Mouse (Mus musculus) stomach, embryonic 15.5 days (tissue): ENCODE data around the gene Adprh. TPM values are rescaled to one million over a fixed set of nuclear protein-coding genes. Genes with fewer than 3 reads are reported as not detected.

ENCODE experiments used
- ATAC-seq: fragments of 200-750 bp; cut with Nextera tagmentation; 2 replicates; pipeline ENCODE4 v1.8.0; 2017; ENCODE audit warnings: low read depth, moderate number of reproducible peaks, moderate TSS enrichment; ENCODE audit not compliant: insufficient read depth, low FRiP score
- H3K27ac ChIP-seq: fragments of 300-500 bp; sonication (generic); 2 replicates; pipeline ENCODE4 v1.5.1; 2015; ENCODE audit warnings: mild to moderate bottlenecking, inconsistent platforms
- H3K27me3 ChIP-seq: fragments of 300-500 bp; sonication (generic); replicated peaks from 2 replicates; pipeline ENCODE4 v1.6.1; 2015; ENCODE audit warnings: inconsistent platforms
- H3K36me3 ChIP-seq: fragments of 300-500 bp; sonication (generic); 2 replicates; pipeline ENCODE4 v1.6.1; 2015; ENCODE audit warnings: inconsistent platforms
- H3K4me1 ChIP-seq: fragments of 300-500 bp; sonication (generic); 2 replicates; pipeline ENCODE4 v1.6.1; 2015; ENCODE audit warnings: inconsistent platforms
- H3K4me2 ChIP-seq: fragments of 300-500 bp; sonication (generic); 2 replicates; pipeline ENCODE4 v1.6.1; 2015; ENCODE audit warnings: mild to moderate bottlenecking, inconsistent platforms
- H3K4me3 ChIP-seq: fragments of 300-500 bp; sonication (generic); replicated peaks from 2 replicates; pipeline ENCODE4 v1.5.1; 2015; ENCODE audit warnings: inconsistent platforms
- H3K9ac ChIP-seq: fragments of 300-500 bp; sonication (generic); 2 replicates; pipeline ENCODE4 v1.6.1; 2015; ENCODE audit warnings: inconsistent platforms
- H3K9me3 ChIP-seq: fragments of 300-500 bp; sonication (generic); 2 replicates; pipeline ENCODE4 v1.6.1; 2016; ENCODE audit warnings: inconsistent platforms
- WGBS: fragments of 180-500 bp; shearing (Covaris S2); methylation state at CpG from one replicate; pipeline ENCODE4 v1.1.7; 2015; 5-methylcytosine and 5-hydroxymethylcytosine counted together
- polyA plus RNA-seq: library from polyadenylated mRNA; unstranded; fragments of >200 nt; fragmentation: Nextera tagmentation; extraction: Ambion mirVana; gene quantifications from 2 replicates; pipeline ENCODE4 v1.2.1, GENCODE M21; 2015

Adprh gene
- polyA plus RNA-seq, 1 experiment from 2014 or later = 77.1 TPM

DNA sequence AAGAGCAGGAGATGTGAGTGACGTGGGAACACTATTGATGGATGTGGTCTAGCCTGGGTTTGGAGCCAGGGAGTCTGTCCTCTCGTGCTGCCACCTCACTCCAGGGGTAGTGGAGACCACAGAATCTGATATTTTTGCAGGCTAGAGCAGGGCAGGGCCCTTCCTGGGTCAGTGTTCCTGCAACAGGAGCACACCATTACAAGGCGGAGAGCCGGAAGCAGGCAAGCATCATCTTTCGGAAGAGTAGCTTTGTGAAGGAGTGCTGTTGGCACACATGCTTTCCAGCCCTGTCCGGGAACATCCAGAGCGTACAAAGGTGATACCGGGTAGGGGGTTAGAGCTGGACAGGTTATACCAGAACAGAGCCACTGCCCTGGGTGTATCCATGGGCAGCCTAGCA lies 19.0 kb downstream of the Adprh start:
- Histone ChIP-seq H3K9ac (no peak overlapping the region), H3K36me3 (no peaks in the 10 kb centered on the region), H3K27ac (no peak overlapping the region), H3K27me3 (no peaks in the 10 kb centered on the region), H3K9me3 (no peaks in the 10 kb centered on the region), H3K4me1 (no peaks in the 10 kb centered on the region), H3K4me3 (no peak overlapping the region), H3K4me2 (no peak overlapping the region)
- no peak for ATAC-seq
- 87% methylated on average over 8 of the region's 8 CpGs for WGBS

DNA sequence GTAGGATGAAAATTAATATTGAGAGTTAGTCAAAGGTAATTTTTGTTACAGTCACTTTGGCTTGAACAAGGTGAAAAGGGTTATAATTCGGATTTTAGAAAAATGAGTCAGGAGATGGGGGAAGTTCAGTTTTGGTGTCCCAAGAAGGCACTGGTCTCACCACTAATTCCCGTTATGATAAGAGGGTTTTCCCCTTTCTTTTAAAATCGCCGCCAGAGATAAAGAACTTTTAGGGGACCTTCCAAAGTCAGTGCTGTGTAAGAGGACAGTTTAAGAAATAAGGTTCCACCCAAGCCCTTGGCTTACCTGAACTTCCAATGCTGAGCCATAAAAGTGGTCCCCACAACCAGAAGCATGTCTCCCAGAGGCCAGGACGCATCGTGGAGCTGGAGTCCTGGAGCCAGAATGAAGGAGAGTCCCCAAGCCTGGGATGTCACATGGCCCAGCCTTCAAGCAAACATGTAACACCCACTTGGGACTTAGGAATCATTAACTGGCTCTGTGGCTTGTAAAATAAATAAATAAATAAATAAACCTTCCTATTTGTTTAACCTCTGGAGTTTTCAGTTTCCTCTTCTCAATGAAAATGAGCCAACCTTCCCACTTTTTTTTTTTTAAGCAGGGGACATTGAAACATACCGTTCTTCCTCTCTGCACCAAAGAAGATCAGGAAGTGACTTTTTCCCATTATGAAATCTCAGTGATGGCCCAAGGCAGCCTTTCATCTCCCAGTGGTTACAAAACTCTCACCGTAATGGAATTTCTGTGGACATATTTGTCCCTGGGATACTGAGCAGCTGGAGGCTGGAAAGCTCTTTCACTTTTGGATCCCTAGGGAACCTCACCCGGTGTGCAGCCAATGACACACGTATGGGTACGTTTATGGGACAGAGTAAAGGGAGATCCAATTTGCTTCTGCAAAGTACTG lies 19.7 kb downstream of the Adprh start, which contains the start of gene Pla1a:
TSS of gene Pla1a (minus strand) at position 648 of the 928 bp plus-strand sequence.
- Histone ChIP-seq H3K9me3 (no peaks in the 10 kb centered on the region), H3K36me3 (no peaks in the 10 kb centered on the region), H3K4me3 (no peak within 1 kb of the TSS), H3K27me3 (no peaks in the 10 kb centered on the region), H3K27ac (no peak within 1 kb of the TSS), H3K9ac (no peak within 1 kb of the TSS), H3K4me1 (no peaks in the 10 kb centered on the region), H3K4me2 (no peak within 1 kb of the TSS)
- ATAC-seq = peak; percentile 27; the same call in 1 of the 2 replicates
- WGBS = 78% methylated on average over 11 of the region's 11 CpGs

DNA sequence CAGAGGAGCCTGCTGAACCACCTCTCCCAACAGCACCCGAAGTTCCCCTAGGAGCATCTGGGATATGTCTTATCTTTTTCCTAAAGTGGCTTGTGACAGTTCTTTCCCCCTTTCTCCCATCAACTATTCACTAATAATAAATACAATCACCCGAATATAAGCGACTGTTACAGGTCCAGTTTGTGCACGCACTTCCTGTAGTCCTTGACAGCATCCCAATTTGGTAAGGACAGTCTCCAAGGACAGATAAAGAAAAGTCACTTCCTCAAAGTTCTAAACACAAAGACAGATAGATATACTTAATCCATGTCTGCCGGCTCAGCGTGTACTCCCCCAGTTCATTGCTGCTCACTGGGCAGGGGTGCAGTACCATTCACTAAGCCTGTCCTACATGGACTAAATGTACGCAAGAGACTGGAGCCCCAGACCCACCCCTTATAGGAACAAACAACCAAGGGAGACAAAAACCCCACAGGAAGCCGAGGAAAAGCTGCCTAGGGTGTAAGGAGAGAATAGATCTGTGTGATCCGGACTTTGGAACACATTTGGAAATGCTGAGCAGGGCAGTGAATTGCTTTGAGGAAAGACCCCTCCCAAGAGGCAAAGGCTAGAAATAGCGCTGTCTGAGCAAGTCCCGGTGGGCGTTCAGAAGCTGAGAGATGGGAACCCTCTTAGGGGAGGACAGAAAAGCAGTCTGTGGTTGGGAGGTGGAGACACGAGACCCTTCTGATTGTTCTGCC lies 20.9 kb downstream of the Adprh start:
- Histone ChIP-seq H3K4me3 (no peak overlapping the region), H3K4me2 (no peak overlapping the region), H3K9ac (no peak overlapping the region), H3K4me1 (no peaks in the 10 kb centered on the region), H3K27ac (no peak overlapping the region), H3K36me3 (no peaks in the 10 kb centered on the region), H3K9me3 (no peaks in the 10 kb centered on the region), H3K27me3 (no peaks in the 10 kb centered on the region)
- 49% methylated on average over 13 of the region's 13 CpGs for WGBS
- ATAC-seq = no peak

DNA sequence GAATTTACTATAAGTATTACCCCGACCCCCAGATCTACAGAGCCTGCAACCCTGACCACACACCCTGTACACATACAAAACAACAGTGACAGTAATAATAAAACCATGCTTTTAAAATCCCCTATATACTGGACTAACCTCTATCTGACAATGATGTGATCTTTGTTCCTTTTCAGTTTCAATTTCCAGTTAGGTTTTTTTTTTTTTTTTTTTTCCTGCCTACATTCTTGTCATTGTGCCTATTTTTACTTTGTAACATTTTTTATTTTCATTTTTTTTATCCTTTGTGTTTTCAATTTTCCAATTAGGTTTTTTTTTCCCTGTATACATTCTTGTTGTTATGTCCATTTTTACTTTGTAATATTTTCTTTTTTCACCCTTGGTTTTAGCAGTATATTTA lies 26.7 kb downstream of the Adprh start:
- H3K9me3 ChIP-seq = no peaks in the 10 kb centered on the region

DNA sequence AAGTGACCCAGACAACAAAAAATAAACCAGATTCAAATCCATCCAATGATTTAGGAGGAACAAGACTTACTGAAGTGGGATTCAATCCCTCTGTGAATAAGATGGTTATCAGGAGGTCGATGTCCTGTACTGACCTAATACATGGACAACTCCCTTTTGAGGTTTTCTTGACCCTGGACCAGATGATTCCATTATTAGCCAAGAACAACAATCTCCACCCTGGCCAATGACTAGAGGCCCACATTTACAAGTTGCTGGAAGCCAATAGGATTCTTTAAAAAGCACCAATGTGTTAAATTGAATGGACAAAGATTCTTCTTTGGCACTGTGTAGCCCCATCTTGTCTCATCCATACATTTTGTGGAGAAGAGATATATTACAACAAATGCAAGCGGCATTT lies 27.1 kb downstream of the Adprh start:
- no peak overlapping the region for H3K9ac ChIP-seq
- whole genome bisulfite sequencing = 78% methylated on average over 2 of the region's 2 CpGs
- H3K4me1 ChIP-seq = no peaks in the 10 kb centered on the region
- no peak overlapping the region for H3K4me3 ChIP-seq
- no peaks in the 10 kb centered on the region for H3K9me3 ChIP-seq
- no peaks in the 10 kb centered on the region for H3K27me3 ChIP-seq
- H3K36me3 ChIP-seq = no peaks in the 10 kb centered on the region
- no peak for ATAC-seq
- no peak overlapping the region for H3K27ac ChIP-seq
- no peak overlapping the region for H3K4me2 ChIP-seq

More for the DNA sequence above, 26.7 kb downstream of the Adprh start:
- ATAC-seq = no peak
- Histone ChIP-seq H3K27me3 (no peaks in the 10 kb centered on the region), H3K9ac (no peak overlapping the region), H3K36me3 (no peaks in the 10 kb centered on the region), H3K27ac (no peak overlapping the region), H3K4me3 (no peak overlapping the region), H3K4me1 (no peaks in the 10 kb centered on the region), H3K4me2 (no peak overlapping the region)
- 72% methylated on average over 1 of the region's 1 CpGs for WGBS

DNA sequence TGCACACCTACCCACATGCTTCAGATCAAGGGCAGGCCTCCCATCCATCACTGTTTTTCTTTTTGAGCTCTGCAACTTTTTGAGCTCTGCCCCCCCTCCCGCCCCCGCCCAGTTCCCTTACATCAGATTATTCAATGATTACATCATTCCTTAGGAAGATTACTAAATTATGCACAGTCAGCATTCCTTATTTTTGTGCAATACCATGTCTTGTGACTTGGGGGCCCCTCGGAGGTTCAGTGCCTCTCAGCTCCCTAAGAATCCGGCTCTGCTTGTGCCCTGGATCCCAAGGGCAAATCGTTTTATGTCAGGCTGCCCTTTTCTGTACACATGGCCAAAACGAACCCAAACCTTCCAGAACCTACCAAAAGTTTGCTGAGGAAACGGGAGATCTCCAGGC lies 37.5 kb downstream of the Adprh start:
- 75% methylated on average over 7 of the region's 7 CpGs for WGBS
- Histone ChIP-seq H3K27ac (no peak overlapping the region), H3K4me2 (no peak overlapping the region), H3K9ac (no peak overlapping the region), H3K4me3 (no peak overlapping the region), H3K27me3 (no peaks in the 10 kb centered on the region), H3K9me3 (no peaks in the 10 kb centered on the region), H3K36me3 (no peaks in the 10 kb centered on the region), H3K4me1 (no peaks in the 10 kb centered on the region)
- ATAC-seq = no peak

DNA sequence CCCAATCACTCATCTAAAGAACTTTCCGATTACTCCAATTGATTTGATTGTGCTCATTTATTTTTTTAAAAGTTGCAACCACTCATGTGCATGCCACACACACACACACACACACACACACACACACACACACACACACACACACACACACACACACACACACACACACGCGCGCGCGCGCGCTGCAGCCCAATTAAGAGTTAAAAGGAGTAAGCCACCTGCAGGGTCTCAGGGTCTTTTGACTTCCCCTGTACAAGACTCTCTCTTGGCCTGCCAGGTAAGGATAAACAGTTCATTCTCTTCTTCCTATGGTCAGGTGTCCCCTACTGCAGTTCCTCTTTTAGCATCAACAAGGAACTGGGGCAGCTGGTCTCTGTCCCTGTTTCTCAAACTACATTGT lies 44.1 kb downstream of the Adprh start:
- no peak overlapping the region for H3K4me3 ChIP-seq
- H3K27me3 ChIP-seq = no peaks in the 10 kb centered on the region
- H3K27ac ChIP-seq = no peak overlapping the region
- no peaks in the 10 kb centered on the region for H3K36me3 ChIP-seq
- H3K4me1 ChIP-seq = no peaks in the 10 kb centered on the region
- no peak overlapping the region for H3K9ac ChIP-seq
- WGBS = 94% methylated on average over 8 of the region's 8 CpGs
- H3K9me3 ChIP-seq = no peaks in the 10 kb centered on the region
- no peak overlapping the region for H3K4me2 ChIP-seq
- ATAC-seq = no peak

DNA sequence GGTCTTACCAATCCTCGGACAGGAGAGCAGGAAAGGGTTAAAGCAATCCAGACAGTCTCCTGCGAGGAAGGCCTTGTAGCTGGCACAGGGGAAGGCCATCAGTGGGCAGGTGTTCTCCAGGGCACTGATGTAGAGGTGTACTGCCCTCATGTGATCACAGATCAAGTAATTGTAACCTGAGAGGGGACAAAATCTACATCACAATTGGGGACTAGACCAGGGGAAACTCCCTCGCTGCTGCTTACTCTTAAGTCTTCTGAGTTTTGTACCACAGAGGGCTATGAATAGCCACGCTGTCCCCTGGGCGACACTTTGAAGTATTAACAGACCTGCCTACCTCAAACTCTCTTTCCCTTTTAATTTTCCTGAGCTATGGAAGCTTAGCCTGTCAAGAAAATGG lies 44.9 kb downstream of the Adprh start:
- ATAC-seq = no peak
- H3K4me3 ChIP-seq = no peak overlapping the region
- no peaks in the 10 kb centered on the region for H3K27me3 ChIP-seq
- no peaks in the 10 kb centered on the region for H3K9me3 ChIP-seq
- H3K4me1 ChIP-seq = no peaks in the 10 kb centered on the region
- no peaks in the 10 kb centered on the region for H3K36me3 ChIP-seq
- H3K27ac ChIP-seq = no peak overlapping the region
- H3K4me2 ChIP-seq = no peak overlapping the region
- no peak overlapping the region for H3K9ac ChIP-seq
- WGBS = 51% methylated on average over 5 of the region's 5 CpGs

DNA sequence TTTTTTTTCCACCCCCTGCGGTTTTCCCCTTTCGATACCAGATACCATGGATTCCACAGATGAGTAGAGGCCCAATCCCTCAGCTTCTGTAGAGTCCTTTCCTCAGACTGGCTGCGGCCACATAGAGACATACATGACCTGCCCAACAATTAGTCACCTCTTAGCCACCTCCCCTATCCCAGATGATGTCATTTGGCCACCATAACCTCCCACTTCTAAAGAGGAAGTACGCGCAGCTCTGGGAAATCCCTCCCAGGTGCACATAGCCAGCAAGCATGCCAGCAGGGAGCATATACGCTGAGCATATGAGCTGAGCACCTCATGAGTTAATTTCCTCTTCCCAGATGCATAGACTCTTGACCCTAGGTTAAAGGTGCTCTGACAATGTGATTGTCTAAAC lies 45.8 kb downstream of the Adprh start:
- Histone ChIP-seq H3K9me3 (no peaks in the 10 kb centered on the region), H3K4me3 (no peak overlapping the region), H3K4me1 (no peaks in the 10 kb centered on the region), H3K9ac (no peak overlapping the region), H3K4me2 (no peak overlapping the region), H3K36me3 (no peaks in the 10 kb centered on the region), H3K27me3 (no peaks in the 10 kb centered on the region), H3K27ac (no peak overlapping the region)
- no peak for ATAC-seq
- WGBS = 74% methylated on average over 6 of the region's 6 CpGs

DNA sequence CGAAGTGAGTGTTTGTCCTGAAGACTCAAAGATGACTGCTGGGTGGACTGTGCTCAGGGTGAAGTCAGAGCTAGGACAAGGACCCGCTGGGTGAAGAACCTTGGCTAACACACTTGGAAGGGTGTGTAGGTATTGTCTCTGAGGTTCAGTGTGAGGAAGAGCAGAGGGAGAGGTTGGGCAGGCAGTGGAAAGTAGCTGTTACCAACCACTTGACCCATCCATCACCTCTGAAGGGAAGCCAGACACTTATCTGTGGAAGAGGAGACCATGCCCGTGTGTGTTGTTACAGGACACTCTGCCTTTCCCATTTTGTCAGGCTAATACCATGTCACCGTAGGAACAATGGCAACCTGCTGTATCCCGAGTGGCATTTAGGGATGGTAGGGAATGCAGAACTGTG lies 46.2 kb downstream of the Adprh start:
- no peak for ATAC-seq
- Histone ChIP-seq H3K9ac (no peak overlapping the region), H3K4me3 (no peak overlapping the region), H3K4me1 (no peaks in the 10 kb centered on the region), H3K4me2 (no peak overlapping the region), H3K9me3 (no peaks in the 10 kb centered on the region), H3K27ac (no peak overlapping the region), H3K36me3 (no peaks in the 10 kb centered on the region), H3K27me3 (no peaks in the 10 kb centered on the region)
- 73% methylated on average over 5 of the region's 5 CpGs for WGBS

DNA sequence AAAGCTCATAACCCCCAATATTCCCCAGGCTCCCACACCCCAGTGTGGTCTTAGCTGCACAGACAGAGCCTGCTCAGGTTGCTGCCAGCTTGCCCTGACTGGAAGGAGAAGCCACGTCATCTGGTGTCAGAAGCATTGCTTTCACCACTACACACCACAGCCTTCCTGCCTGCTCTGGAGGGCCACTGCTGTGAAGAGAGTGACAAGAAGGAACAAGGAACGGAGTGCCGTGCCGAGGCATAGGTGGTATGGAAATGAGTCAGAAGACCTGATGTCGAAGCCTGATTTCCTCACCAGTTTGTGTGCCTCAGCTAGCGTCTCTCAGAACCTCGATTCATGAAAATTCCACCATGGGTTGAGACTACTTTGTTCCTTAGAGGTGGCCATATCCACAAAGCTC lies 48.9 kb downstream of the Adprh start:
- WGBS = 84% methylated on average over 7 of the region's 7 CpGs

DNA sequence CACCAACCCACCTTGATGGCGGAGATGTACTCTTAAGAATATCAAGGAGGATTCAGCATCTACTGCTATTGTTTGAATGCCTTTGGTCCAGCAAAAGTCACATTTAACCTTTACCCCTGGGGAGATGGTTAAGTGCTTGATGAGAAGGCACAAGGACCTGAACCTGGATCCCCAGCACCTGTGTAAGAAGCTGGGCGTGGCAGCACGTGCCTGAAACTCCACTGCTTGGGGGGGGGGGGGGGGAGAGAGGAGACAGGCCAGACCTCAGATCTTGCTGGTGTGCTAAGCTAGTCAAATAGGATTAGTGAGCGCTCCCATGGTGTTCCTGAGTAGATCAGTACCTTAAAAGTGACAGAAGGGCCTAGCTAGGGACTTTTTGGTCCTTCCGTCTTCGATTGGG lies 51.0 kb downstream of the Adprh start:
- no peaks in the 10 kb centered on the region for H3K27me3 ChIP-seq
- no peak overlapping the region for H3K4me3 ChIP-seq
- no peak overlapping the region for H3K27ac ChIP-seq
- no peaks in the 10 kb centered on the region for H3K9me3 ChIP-seq
- WGBS = 77% methylated on average over 6 of the region's 6 CpGs
- no peak for ATAC-seq
- H3K9ac ChIP-seq = no peak overlapping the region
- no peaks in the 10 kb centered on the region for H3K36me3 ChIP-seq
- no peak overlapping the region for H3K4me2 ChIP-seq
- H3K4me1 ChIP-seq = peaks cover 7% of the 10 kb centered on the region; the same call in 1 of the 2 replicates

More for the DNA sequence above, 48.9 kb downstream of the Adprh start:
- no peaks in the 10 kb centered on the region for H3K9me3 ChIP-seq
- H3K36me3 ChIP-seq = no peaks in the 10 kb centered on the region
- no peak overlapping the region for H3K27ac ChIP-seq
- H3K4me3 ChIP-seq = no peak overlapping the region
- ATAC-seq = no peak
- H3K4me1 ChIP-seq = peaks cover 7% of the 10 kb centered on the region; the same call in 1 of the 2 replicates
- no peak overlapping the region for H3K4me2 ChIP-seq
- H3K9ac ChIP-seq = no peak overlapping the region
- H3K27me3 ChIP-seq = no peaks in the 10 kb centered on the region
